Mouse (Mus musculus): Measurements from ENCODE around the gene Fem1b.

GRCm38 (mm10) chr9:62759601-62760000, 52.1 kb downstream of the Fem1b start:
- TF ChIP-seq CTCF (IDR thresholded peaks at IDR 0.05; ENCODE audit: low read depth, low read length), result no peak
- TF ChIP-seq GATA1 (IDR thresholded peaks at IDR 0.05; ENCODE audit: borderline replicate concordance, low read length), result no peak
- TF ChIP-seq POLR2AphosphoS5 (IDR thresholded peaks at IDR 0.05; ENCODE audit: insufficient replicate concordance, low read depth, low read length), result no peak
- no peak for TF ChIP-seq TAL1 (conservative IDR thresholded peaks at IDR 0.05; ENCODE audit: low read depth, low read length)

Data from G1E (cell line).